Mouse (Mus musculus): Measurements from ENCODE around the gene Sdc4. TPM values are rescaled to one million over a fixed set of nuclear protein-coding genes. Genes with fewer than 3 reads are reported as not detected.

Gene Sdc4
- polyA plus RNA-seq, 1 experiment from 2014 or later = 6.7 TPM

DNA sequence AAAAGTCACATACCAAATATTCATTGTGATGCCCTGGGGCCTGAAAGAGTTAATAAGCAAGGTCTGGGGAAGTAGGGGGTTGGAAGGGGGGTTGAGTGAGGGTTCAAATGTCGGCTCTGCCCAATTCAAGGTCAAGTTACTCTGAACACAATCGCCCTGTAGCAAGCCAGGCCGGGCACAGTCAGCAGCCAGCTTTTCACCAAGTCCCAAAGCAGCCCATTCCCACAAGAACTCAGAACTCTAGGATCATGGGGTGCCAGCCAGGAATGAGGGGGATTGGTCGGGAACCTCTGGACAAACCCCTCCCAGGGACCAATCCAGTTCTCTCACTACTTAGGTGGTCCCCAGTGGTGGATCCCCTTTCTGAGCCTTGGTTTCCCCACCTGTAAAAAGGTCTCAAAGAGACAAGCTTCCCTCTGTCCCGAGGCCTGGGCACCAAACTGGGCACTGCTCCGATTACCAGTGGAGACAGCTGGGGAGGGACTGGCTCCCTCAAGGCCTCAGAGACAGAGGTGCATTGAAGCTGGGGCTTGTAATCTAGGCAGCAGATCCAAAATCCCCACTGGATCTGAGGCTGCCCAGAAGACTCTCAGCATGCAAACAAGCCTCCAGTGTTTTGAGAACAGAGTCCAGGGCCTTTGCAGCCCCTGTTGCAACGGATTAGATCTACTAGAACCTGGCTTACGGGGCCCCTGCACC, 7.3 kb downstream of the Sdc4 start:
- Histone ChIP-seq H3K36me3 (replicated peaks) (no peaks in the 10 kb centered on the region), H3K4me1 (no peaks in the 10 kb centered on the region), H3K27me3 (replicated peaks) (peaks cover 5% of the 10 kb centered on the region; the same call in 1 of the 2 replicates), H3K9me3 (no peaks in the 10 kb centered on the region), H3K4me3 (no peak overlapping the region), H3K27ac (no peak overlapping the region), H3K4me2 (no peak overlapping the region), H3K9ac (no peak overlapping the region)
- no peak for ATAC-seq (replicated peaks)
- 17% methylated on average over 8 of the region's 8 CpGs for WGBS

DNA sequence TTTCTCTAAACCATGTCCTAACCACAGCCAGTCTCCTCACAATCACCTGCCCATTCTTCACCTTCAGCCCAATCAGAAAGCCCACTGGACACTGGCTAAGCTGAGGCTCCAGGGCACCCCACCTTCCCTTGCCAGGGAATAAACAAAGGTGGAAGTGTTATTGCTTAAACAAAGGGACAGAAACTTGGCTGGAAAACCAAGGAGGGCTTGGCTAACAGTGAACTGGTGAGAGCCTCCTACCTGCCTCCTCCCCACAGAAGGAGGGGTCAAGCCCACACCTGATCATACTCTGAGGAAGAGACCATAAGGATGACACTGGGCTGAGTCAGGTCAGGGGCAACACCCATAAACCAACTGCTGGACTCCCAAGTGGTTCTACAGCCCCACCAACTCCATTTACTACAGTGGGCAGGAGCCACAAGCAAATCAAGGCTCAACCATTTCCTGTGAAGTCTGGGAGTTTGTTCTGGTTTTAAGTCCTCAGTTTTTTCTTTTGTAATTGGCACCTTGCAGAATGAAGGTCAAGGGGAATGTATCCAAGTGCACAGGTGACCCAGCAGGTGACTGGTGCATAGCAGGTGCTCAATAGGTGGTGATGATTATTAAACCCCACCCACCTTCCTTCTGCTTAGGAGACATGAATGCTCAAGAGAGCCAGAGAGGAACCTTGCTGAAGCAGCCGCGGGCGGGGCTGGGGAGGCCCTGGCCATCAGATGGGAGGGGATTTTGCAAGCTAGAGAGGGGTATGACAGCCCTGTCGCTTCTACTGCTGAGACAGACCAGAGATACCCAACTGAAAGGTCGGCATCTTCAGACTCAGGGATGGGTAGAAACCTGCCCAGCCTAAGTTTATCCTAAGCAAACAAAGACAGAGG, 8.2 kb downstream of the Sdc4 start:
- Histone ChIP-seq H3K9me3 (no peaks in the 10 kb centered on the region), H3K4me3 (no peak overlapping the region), H3K4me1 (no peaks in the 10 kb centered on the region), H3K27me3 (replicated peaks) (no peaks in the 10 kb centered on the region), H3K9ac (no peak overlapping the region), H3K36me3 (replicated peaks) (no peaks in the 10 kb centered on the region), H3K4me2 (no peak overlapping the region), H3K27ac (no peak overlapping the region)
- no peak for ATAC-seq (replicated peaks)
- 61% methylated on average over 5 of the region's 5 CpGs for WGBS

DNA sequence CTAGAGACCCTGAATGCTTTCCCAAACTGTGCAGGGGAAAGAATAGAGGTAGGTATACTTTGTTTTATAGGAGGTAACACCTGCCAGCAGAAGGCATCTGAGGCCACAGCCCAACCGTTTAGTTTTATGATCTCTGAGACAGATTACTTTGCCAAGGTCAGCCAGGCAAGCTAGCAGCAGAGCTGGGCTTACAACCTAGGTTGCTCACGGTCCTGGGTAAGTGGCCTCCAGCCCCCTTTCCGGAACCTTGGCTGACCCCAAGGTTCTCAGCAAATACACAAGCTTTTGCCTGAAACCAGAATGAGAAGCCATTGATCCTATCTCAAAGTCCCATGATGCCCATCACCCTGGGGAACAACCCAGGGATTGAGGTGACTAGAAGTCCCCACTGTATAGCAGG, 9.0 kb downstream of the Sdc4 start:
- Histone ChIP-seq H3K9me3 (no peaks in the 10 kb centered on the region), H3K27me3 (replicated peaks) (no peaks in the 10 kb centered on the region), H3K4me2 (no peak overlapping the region), H3K4me1 (no peaks in the 10 kb centered on the region), H3K36me3 (replicated peaks) (no peaks in the 10 kb centered on the region), H3K4me3 (no peak overlapping the region), H3K9ac (no peak overlapping the region), H3K27ac (no peak overlapping the region)
- 90% methylated on average over 3 of the region's 3 CpGs for WGBS
- ATAC-seq (replicated peaks) = no peak

DNA sequence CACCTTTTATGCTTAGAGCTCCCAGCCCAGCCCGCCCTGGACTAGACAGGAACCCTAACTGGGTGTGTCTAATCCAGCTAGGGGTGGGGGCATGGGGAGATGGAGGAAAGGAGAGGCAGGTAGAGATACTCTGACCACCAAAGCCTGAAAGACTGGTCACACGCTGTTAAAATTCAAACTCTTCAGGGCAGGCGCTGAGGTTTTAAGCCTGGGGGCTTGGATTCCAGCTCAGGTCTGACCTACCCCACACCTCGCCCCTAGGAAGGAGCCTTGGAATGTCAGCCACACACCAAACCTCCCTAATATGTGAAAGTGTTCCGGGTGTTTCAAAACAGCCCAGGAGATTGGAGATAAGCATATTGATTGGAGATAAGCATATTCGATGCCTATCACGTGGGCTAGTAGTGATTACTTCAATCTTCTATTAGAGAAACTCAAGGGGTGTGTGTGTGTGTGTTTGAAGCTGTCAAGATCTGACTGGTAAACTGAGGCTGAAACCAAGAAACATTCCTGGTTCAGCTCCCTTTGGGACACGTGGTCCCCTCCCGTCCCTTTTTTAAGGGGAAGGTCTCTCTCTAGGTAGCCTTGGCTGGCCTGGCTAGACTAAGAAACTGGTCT, 10.3 kb downstream of the Sdc4 start:
- H3K27ac ChIP-seq = no peak overlapping the region
- WGBS = 81% methylated on average over 9 of the region's 9 CpGs
- no peak for ATAC-seq (replicated peaks)
- H3K9me3 ChIP-seq = no peaks in the 10 kb centered on the region
- no peak overlapping the region for H3K9ac ChIP-seq
- H3K36me3 ChIP-seq (replicated peaks) = no peaks in the 10 kb centered on the region
- no peak overlapping the region for H3K4me2 ChIP-seq
- no peaks in the 10 kb centered on the region for H3K27me3 ChIP-seq (replicated peaks)
- no peaks in the 10 kb centered on the region for H3K4me1 ChIP-seq
- no peak overlapping the region for H3K4me3 ChIP-seq

DNA sequence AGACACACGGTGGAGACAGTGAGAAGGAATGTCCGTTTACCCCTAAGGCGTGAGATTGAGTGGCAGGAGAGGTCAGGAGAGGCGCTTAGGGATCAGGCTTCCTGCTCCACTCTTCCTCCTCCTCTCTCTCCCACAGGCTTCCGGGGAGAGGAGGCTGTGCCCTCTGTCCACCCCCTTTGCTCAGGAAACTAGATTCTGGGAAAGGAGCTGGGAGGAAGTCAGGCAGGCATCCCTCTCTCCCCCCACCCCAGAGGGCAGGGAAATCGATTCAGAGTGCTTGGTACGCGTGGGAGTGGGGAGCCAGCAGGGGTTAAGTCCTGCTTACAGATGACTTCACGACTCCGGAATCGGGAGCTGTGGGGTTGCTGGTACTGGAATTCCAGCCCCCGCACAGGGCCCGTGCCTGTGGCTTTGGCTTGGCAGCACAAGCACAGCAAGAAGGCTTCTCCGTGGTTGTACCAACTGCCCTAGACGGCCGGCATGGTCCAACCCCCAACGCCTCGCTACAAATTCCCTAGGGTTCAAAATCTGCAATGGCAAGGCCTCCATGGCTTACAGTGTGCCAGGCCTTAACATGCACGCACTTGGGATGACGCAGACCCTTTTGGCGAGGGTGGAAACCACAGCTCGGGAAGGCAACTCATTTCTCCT, 11.0 kb downstream of the Sdc4 start:
- H3K4me2 ChIP-seq = no peak overlapping the region
- H3K4me1 ChIP-seq = no peaks in the 10 kb centered on the region
- H3K27ac ChIP-seq = no peak overlapping the region
- no peak overlapping the region for H3K9ac ChIP-seq
- H3K9me3 ChIP-seq = no peaks in the 10 kb centered on the region
- no peak for ATAC-seq (replicated peaks)
- no peaks in the 10 kb centered on the region for H3K36me3 ChIP-seq (replicated peaks)
- 41% methylated on average over 22 of the region's 22 CpGs for WGBS
- no peaks in the 10 kb centered on the region for H3K27me3 ChIP-seq (replicated peaks)
- no peak overlapping the region for H3K4me3 ChIP-seq

DNA sequence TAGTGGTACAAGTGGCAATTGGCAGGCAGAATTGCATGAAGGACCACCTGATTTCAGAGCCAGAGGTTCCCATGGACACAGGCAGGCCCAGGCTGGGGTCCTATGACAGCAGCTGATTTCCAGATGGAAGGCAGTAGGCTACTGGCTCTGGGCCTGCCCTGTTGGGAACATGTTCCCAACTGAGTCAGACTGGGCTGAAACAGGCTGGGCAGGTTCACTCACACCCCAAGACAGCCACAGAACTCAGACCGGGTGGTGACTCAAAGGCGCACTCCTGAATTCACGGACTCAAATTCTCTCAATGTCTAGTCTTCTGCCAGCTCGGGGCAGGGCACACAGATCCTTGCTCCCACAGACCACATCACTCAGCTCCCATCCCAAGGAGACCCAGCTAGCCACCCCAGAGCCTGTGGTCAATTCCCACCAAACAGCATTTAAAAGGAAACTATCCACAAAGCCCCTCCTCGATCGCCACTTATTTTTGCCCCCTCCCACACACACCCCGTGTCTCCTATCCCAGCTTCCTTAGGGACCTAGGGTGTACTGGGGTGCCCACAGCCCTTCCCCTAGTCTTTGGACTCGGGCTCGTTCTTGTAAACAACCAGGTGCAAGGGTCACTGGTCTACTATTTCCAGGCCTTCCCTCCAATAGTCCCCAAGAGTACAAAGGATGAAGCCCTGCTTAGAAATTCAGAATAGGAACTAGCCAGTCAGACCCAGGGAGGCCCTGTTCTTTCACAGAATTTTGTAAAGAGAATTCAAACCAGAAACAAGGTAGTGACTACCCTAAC, 11.8 kb downstream of the Sdc4 start:
- Histone ChIP-seq H3K4me1 (no peaks in the 10 kb centered on the region), H3K27me3 (replicated peaks) (no peaks in the 10 kb centered on the region), H3K36me3 (replicated peaks) (no peaks in the 10 kb centered on the region), H3K4me3 (no peak overlapping the region), H3K4me2 (no peak overlapping the region), H3K9me3 (no peaks in the 10 kb centered on the region), H3K9ac (no peak overlapping the region), H3K27ac (no peak overlapping the region)
- ATAC-seq (replicated peaks) = no peak
- 71% methylated on average over 9 of the region's 9 CpGs for WGBS

DNA sequence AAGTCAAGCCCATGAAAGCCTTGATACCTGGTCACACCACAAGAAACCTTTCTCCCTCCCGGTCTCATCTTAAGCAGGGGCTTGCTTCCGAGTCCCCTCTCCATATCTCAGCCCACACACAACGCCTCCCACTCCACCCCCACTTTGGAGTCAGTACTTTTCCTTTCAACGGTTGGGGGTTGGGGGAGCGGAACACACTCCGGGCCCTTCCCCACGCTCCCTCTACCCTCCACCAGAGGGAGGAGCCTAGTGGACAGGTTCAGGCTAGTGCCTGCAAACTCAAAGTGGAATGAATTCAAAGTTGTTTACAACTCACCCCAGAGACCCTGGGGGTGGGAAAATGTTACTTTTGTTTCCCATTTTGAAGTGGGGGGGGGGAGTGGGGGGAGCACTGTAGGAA, 13.0 kb downstream of the Sdc4 start:
- no peaks in the 10 kb centered on the region for H3K9me3 ChIP-seq
- 12% methylated on average over 7 of the region's 7 CpGs for WGBS
- no peaks in the 10 kb centered on the region for H3K36me3 ChIP-seq (replicated peaks)

DNA sequence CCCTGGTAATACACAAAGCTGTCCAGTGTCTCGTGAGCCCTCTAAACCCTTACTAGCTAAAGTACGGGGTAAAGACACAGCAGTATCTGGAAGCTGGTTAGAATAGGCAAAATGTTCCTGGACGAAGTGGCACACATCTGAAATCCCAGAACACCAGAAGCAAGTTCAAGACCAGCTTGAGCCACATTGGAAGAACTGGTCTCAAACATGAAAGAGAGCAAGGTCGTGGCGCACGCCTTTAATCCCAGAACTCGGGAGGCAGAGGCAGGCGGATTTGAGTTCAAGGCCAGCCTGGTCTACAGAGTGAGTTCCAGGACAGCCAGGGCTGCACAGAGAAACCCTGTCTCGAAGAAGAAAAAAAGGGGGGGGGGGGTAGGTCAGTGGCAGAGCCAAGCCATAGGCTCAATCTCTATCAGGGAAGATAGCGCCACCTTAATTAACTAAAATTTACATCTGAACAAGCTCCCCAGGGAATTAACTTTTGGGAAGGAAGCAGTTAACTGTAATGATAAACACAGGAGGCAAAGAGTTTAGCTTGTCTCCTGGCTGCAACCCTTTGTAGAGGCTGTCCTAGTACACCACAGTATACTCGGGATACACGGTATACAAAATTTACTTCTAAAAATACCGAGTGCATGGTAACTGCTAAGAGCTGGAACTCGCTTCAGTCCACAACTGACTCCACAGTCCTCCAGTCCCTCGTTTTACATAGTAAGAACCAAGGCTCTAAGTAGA, 13.6 kb downstream of the Sdc4 start:
- 53% methylated on average over 15 of the region's 15 CpGs for WGBS

More for the DNA sequence above, 13.0 kb downstream of the Sdc4 start:
- no peaks in the 10 kb centered on the region for H3K27me3 ChIP-seq (replicated peaks)
- no peaks in the 10 kb centered on the region for H3K4me1 ChIP-seq
- H3K4me3 ChIP-seq = no peak overlapping the region
- H3K27ac ChIP-seq = no peak overlapping the region
- no peak overlapping the region for H3K4me2 ChIP-seq
- ATAC-seq (replicated peaks) = no peak
- no peak overlapping the region for H3K9ac ChIP-seq

DNA sequence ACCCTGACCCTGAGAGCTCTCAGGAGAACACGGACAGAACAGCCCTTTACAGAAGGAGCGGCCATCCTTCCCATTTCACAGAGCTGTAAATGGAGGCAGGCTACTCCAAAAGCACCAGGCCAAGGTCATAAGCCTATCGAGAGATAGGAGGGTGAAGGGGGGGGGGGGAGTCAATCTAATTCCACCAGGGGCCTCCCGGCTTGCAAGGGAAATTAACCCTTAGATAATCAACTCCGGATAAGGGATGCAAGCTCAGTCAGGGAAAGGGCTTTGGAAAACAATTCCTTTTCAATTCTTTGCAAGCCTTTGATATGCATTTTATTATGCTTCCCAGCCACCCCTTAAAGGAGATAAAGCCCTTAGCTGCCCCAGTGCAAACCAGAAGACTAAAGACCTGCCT, 15.2 kb downstream of the Sdc4 start:
- H3K4me2 ChIP-seq = no peak overlapping the region
- ATAC-seq (replicated peaks) = no peak
- no peaks in the 10 kb centered on the region for H3K36me3 ChIP-seq (replicated peaks)
- no peak overlapping the region for H3K4me3 ChIP-seq
- WGBS = 44% methylated on average over 5 of the region's 5 CpGs
- H3K27me3 ChIP-seq (replicated peaks) = no peaks in the 10 kb centered on the region
- no peaks in the 10 kb centered on the region for H3K4me1 ChIP-seq
- no peak overlapping the region for H3K27ac ChIP-seq
- H3K9me3 ChIP-seq = no peaks in the 10 kb centered on the region
- no peak overlapping the region for H3K9ac ChIP-seq

More for the DNA sequence above, 13.6 kb downstream of the Sdc4 start:
- H3K36me3 ChIP-seq (replicated peaks) = no peaks in the 10 kb centered on the region
- no peak overlapping the region for H3K4me2 ChIP-seq
- no peak overlapping the region for H3K4me3 ChIP-seq
- no peaks in the 10 kb centered on the region for H3K27me3 ChIP-seq (replicated peaks)
- H3K4me1 ChIP-seq = no peaks in the 10 kb centered on the region
- no peak overlapping the region for H3K27ac ChIP-seq
- H3K9me3 ChIP-seq = no peaks in the 10 kb centered on the region
- ATAC-seq (replicated peaks) = no peak
- H3K9ac ChIP-seq = no peak overlapping the region

DNA sequence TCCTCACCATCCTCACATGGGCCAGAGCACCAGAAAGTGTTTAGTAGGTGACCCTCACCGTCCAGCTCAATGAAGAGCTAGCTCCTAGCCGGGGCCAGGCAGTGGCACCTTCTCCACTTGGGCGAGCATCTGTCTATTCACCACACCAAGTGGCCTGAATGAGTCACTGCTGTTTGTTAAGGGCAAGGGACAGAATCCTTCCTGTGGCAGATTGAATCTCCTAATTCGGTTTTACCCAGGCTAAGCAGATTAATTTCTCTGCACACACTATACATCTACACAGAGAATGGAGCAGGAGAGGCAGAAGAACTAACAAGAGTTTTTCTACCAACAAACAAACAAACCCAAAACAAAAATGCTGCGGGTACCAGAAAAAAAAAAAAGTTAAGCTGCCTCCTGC, 16.7 kb downstream of the Sdc4 start:
- H3K4me1 ChIP-seq = no peaks in the 10 kb centered on the region
- H3K36me3 ChIP-seq (replicated peaks) = no peaks in the 10 kb centered on the region
- no peaks in the 10 kb centered on the region for H3K27me3 ChIP-seq (replicated peaks)
- WGBS = 75% methylated on average over 5 of the region's 5 CpGs
- no peak for ATAC-seq (replicated peaks)
- no peaks in the 10 kb centered on the region for H3K9me3 ChIP-seq
- no peak overlapping the region for H3K4me2 ChIP-seq
- H3K9ac ChIP-seq = no peak overlapping the region
- H3K27ac ChIP-seq = no peak overlapping the region
- no peak overlapping the region for H3K4me3 ChIP-seq

DNA sequence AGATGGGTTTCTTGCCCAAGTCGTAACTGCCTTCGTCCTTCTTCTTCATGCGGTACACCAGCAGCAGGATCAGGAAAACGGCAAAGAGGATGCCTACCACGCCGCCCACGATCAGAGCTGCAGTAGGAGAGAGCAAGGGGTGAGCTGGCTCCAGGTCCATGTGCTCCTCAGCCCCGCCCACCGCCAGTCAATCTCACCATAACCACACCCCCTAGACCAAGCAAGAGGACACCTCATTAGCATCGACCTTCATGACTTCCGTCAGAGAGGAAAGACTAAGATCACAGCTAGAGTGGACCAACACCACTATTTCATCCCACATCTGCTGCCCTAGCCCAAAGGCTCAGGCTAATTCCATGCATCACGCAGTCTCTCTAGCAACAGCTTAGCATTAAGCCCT, 17.6 kb downstream of the Sdc4 start:
- WGBS = 30% methylated on average over 12 of the region's 12 CpGs
- Histone ChIP-seq H3K36me3 (replicated peaks) (no peaks in the 10 kb centered on the region), H3K4me3 (no peak overlapping the region), H3K27me3 (replicated peaks) (no peaks in the 10 kb centered on the region), H3K27ac (no peak overlapping the region), H3K9me3 (no peaks in the 10 kb centered on the region), H3K4me1 (no peaks in the 10 kb centered on the region), H3K4me2 (no peak overlapping the region), H3K9ac (no peak overlapping the region)
- no peak for ATAC-seq (replicated peaks)

Measured in midbrain, embryonic 15.5 days (tissue).